Mouse (Mus musculus) urinary bladder, postnatal 4 days (tissue): ENCODE measurements at regions not wholly inside any gene's neighbourhood (a gene's known extent, or its start where the extent isn't known, plus 50 kb on each side); places are given as distances from the start of the nearest gene placed in this dataset.

Experiments
- DNase-seq, 2 experiments: peaks; one replicate each; pipeline ENCODE4 v3.0.0; 2021 to 2022; ENCODE audit warnings: low spot score in 2 of 2

DNA sequence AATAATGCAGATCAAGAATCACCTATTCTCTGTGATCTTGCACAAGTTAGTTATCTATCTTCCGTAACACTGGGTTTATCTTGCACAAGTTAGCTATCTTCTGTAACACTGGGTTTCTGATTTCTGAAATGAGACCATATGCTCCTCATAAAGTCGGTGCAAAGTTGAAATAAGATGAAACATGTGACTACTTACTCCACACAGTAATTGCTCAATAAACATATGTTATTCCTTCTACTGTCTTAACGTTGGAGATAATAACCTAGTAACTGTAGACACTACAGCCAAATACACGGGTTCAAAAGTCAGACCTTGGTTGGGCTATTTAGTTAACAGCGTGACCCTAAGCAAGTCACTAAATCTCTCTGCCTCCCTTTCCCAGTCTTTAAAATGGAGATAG is 65.8 kb upstream of the Atp11b start:
- DNase-seq, result no peak

DNA sequence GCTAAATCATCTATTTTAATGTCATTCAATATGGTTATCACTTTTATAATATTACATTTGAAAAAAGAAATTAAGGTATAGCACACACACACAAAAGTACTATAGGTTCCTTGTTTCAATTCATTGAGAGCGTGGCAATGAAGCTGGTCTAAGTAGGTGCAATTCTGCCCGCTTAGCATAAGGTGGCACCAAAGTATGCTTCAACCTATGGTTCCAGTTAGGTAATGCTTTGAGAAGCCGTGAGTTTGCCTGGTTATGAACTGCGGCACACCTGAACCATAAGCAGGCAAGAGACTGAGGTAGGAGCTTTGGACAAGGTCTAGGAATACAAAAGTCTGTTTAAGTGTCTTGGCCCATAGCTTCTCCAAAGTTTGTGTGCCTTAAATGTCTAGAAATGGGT is 65.1 kb upstream of the Atp11b start:
- DNase-seq, result no peak

- DNase-seq, result peak; percentile 48 to 62
These were observed 60.9 kb upstream of the Atp11b start for GRCm38 (mm10) chr3:35693039-35693438.

- DNase-seq, result no peak
These were observed 60.4 kb upstream of the Atp11b start for GRCm38 (mm10) chr3:35693551-35693950.

GRCm38 (mm10) chr3:35694241-35694640 is 59.7 kb upstream of the Atp11b start:
- no peak for DNase-seq

- no peak for DNase-seq
These were observed 58.0 kb upstream of the Atp11b start for GRCm38 (mm10) chr3:35695859-35696258.

GRCm38 (mm10) chr3:35699266-35699665 is 54.6 kb upstream of the Atp11b start:
- no peak for DNase-seq

- DNase-seq, result no peak
These were observed 53.9 kb upstream of the Atp11b start for GRCm38 (mm10) chr3:35699979-35700378.

GRCm38 (mm10) chr3:35703528-35704327 is 50.2 kb upstream of the Atp11b start:
- DNase-seq, result no peak
